Mouse (Mus musculus) gastrocnemius, postnatal 10 days (tissue): ENCODE results near the gene Cables2. TPM values are rescaled to one million over a fixed set of nuclear protein-coding genes. Genes with fewer than 3 reads are reported as not detected.

Experiments used
- DNase-seq: peaks from one replicate; pipeline ENCODE4 v3.0.0; 2021; ENCODE audit warnings: mixed read lengths
- microRNA-seq, 2 experiments: library from miRNA; unstranded; fragments of <30 nt; microRNA quantifications; one replicate each; pipeline ENCODE4 v1.2.0; 2021
- total RNA-seq, 2 experiments: library from RNA; stranded (reverse); gene quantifications; 2 replicates each; pipeline ENCODE4 v1.2.3; 2021

Gene Cables2
- total RNA-seq, 2 experiments from 2014 or later: 9.3 to 10.3 TPM

- DNase-seq: peak; percentile 59
These were observed 47.4 kb downstream of the Cables2 start, which contains the start of gene Lama5 for GRCm38 (mm10) chr2:180225762-180226378. TSS of gene Lama5 (minus strand) at chr2:180225859.

- DNase-seq: no peak
These were observed 48.1 kb downstream of the Cables2 start for GRCm38 (mm10) chr2:180225044-180225761.

- DNase-seq: no peak
These were observed 48.7 kb downstream of the Cables2 start for GRCm38 (mm10) chr2:180224647-180225043.

GRCm38 (mm10) chr2:180222250-180222649 lies 51.0 kb downstream of the Cables2 start:
- DNase-seq: no peak

GRCm38 (mm10) chr2:180221051-180221450 lies 52.2 kb downstream of the Cables2 start:
- DNase-seq: no peak

- DNase-seq: no peak
These were observed 53.1 kb downstream of the Cables2 start for GRCm38 (mm10) chr2:180220165-180220564.

GRCm38 (mm10) chr2:180219145-180219943 lies 54.0 kb downstream of the Cables2 start:
- no peak for DNase-seq

GRCm38 (mm10) chr2:180218677-180219076 lies 54.6 kb downstream of the Cables2 start:
- DNase-seq: no peak

GRCm38 (mm10) chr2:180218241-180218640 lies 55.1 kb downstream of the Cables2 start:
- DNase-seq: no peak

- DNase-seq: peak; percentile 86
These were observed 55.7 kb downstream of the Cables2 start for GRCm38 (mm10) chr2:180217587-180217986.

GRCm38 (mm10) chr2:180216921-180217320 lies 56.4 kb downstream of the Cables2 start:
- no peak for DNase-seq

GRCm38 (mm10) chr2:180215951-180216350 lies 57.3 kb downstream of the Cables2 start:
- DNase-seq: no peak

GRCm38 (mm10) chr2:180215011-180215461 lies 58.3 kb downstream of the Cables2 start:
- peak; percentile 43 for DNase-seq

GRCm38 (mm10) chr2:180214352-180214978 lies 58.8 kb downstream of the Cables2 start:
- no peak for DNase-seq

- DNase-seq: no peak
These were observed 61.0 kb downstream of the Cables2 start for GRCm38 (mm10) chr2:180212255-180212654.

- no peak for DNase-seq
These were observed 64.3 kb downstream of the Cables2 start for GRCm38 (mm10) chr2:180208976-180209375.

Small RNA genes within 50 kb of the gene (microRNA-seq; reads per million reads assigned to microRNA genes)
- 0 reads per million in 2 experiments for gene Mir3091

Other genes starting within 250 kb of the Cables2 start
- 10 to 100 TPM; 44.1 to 46.2 TPM for gene Lsm14b, start 248.5 kb downstream of the Cables2 start, total RNA-seq
- 100 to 1,000 TPM; 169 to 170 TPM for gene Psma7, start 231.1 kb downstream of the Cables2 start, total RNA-seq
- gene Ss18l1, start 231.0 kb downstream of the Cables2 start, total RNA-seq: 1 to 10 TPM; 2.8 to 3.6 TPM
- gene Mtg2, start 202.9 kb downstream of the Cables2 start, total RNA-seq: 10 to 100 TPM; 10.4 to 12.1 TPM
- under 1 TPM; 0.29 to 0.42 TPM for gene Hrh3, start 169.0 kb downstream of the Cables2 start, total RNA-seq
- gene Osbpl2, start 154.2 kb downstream of the Cables2 start, total RNA-seq: 10 to 100 TPM; 18.1 to 21.5 TPM
- 100 to 1,000 TPM in 1 of 2 experiments, 10 to 100 TPM in 1; 97.8 to 108 TPM for gene Adrm1, start 102.0 kb downstream of the Cables2 start, total RNA-seq
- gene Lama5, start 47.6 kb downstream of the Cables2 start, total RNA-seq: 10 to 100 TPM; 22.5 to 25.9 TPM
- gene Rps21, start 16.1 kb downstream of the Cables2 start, total RNA-seq: 100 to 1,000 TPM; 545 to 616 TPM
- gene Rbbp8nl, start 16.4 kb upstream of the Cables2 start, total RNA-seq: not detected
- gene Gata5, start 61.2 kb upstream of the Cables2 start, total RNA-seq: not detected
- gene Slco4a1, start 182.7 kb upstream of the Cables2 start, total RNA-seq: under 1 TPM; 0.28 to 0.41 TPM
- under 1 TPM; 0.14 TPM for gene Ntsr1, start 226.5 kb upstream of the Cables2 start, total RNA-seq